Mouse (Mus musculus) left cerebral cortex, adult 2 months (tissue): ENCODE results near the gene Arhgap8. TPM values are rescaled to one million over a fixed set of nuclear protein-coding genes. Genes with fewer than 3 reads are reported as not detected.

Source experiments
- DNase-seq, 2 experiments: peaks; one replicate each; pipeline ENCODE4 v3.0.0; 2021 to 2022; ENCODE audit warnings: low spot score in 2 of 2, mixed read lengths in 1 of 2; ENCODE audit errors: extremely low spot score in 1 of 2
- H3K27ac ChIP-seq: fragments of 200-600 bp; 2 replicates; pipeline ENCODE4 v1.8.1; 2022
- H3K4me3 ChIP-seq: fragments of 200-600 bp; 2 replicates; pipeline ENCODE4 v1.8.1; 2022
- CTCF ChIP-seq: fragments of 200-600 bp; IDR thresholded peaks from 2 replicates; pipeline ENCODE4 v1.8.1; 2022; ENCODE audit warnings: antibody characterized with exemption, mild to moderate bottlenecking, moderate library complexity
- intact Hi-C: fragments of 180-260 bp; cut with DNase I; formaldehyde crosslinking; loops from one replicate; pipeline ENCODE4 v1.15.1; 2025
- total RNA-seq, 2 experiments: library from RNA; stranded (reverse); gene quantifications; 2 replicates each; pipeline ENCODE4 v1.2.3; 2021

Arhgap8 gene
- total RNA-seq, 2 experiments from 2014 or later: not detected

- DNase-seq: peak in 1 of 2 experiments; percentile 32
- Histone ChIP-seq H3K4me3 (peak overlapping the region; percentile 28; the same call in 1 of the 2 replicates), H3K27ac (no peak overlapping the region)
- intact Hi-C loops: no loop called here
- TF ChIP-seq CTCF: no peak
Measured at GRCm38 (mm10) chr15:84775421-84776174, 55.7 kb downstream of the Arhgap8 start.

GRCm38 (mm10) chr15:84778587-84778986 is 58.7 kb downstream of the Arhgap8 start:
- intact Hi-C loops: no loop called here

GRCm38 (mm10) chr15:84784812-84785211 is 65.0 kb downstream of the Arhgap8 start:
- DNase-seq: no peak
- intact Hi-C loops: no loop called here
- no peak for TF ChIP-seq CTCF
- Histone ChIP-seq H3K4me3 (no peak overlapping the region), H3K27ac (no peak overlapping the region)

More at GRCm38 (mm10) chr15:84778587-84778986, 58.7 kb downstream of the Arhgap8 start:
- TF ChIP-seq CTCF: no peak
- Histone ChIP-seq H3K27ac (no peak overlapping the region), H3K4me3 (no peak overlapping the region)
- no peak for DNase-seq

- Histone ChIP-seq H3K4me3 (no peak overlapping the region), H3K27ac (no peak overlapping the region)
- intact Hi-C loops: no loop called here
- no peak for DNase-seq
- no peak for TF ChIP-seq CTCF
Measured at GRCm38 (mm10) chr15:84787161-84787560, 67.3 kb downstream of the Arhgap8 start.

- Histone ChIP-seq H3K4me3 (no peak overlapping the region), H3K27ac (no peak overlapping the region)
- no peak for TF ChIP-seq CTCF
- no peak for DNase-seq
- intact Hi-C loops: no loop called here
Measured at GRCm38 (mm10) chr15:84793649-84794048, 73.8 kb downstream of the Arhgap8 start.

GRCm38 (mm10) chr15:84800132-84800531 is 80.3 kb downstream of the Arhgap8 start:
- TF ChIP-seq CTCF: peak; percentile 66
- no peak for DNase-seq
- Histone ChIP-seq H3K4me3 (no peak overlapping the region), H3K27ac (no peak overlapping the region)
- intact Hi-C loops: loop anchor here (2.0 to 5.0 kb wide), 2 partner anchors 52 to 125 kb away; no protein-coding TSS in a partner anchor

- intact Hi-C loops: loop anchor here (2.0 to 5.0 kb wide), 2 partner anchors 49 to 89 kb away; no protein-coding TSS in a partner anchor
- Histone ChIP-seq H3K4me3 (no peak overlapping the region), H3K27ac (no peak overlapping the region)
- DNase-seq: peak; percentile 59 to 75
- peak; percentile 85 for TF ChIP-seq CTCF
Measured at GRCm38 (mm10) chr15:84803685-84804084, 83.8 kb downstream of the Arhgap8 start.

GRCm38 (mm10) chr15:84809275-84809952 is 89.6 kb downstream of the Arhgap8 start:
- intact Hi-C loops: no loop called here
- no peak overlapping the region for H3K27ac ChIP-seq
- no peak overlapping the region for H3K4me3 ChIP-seq
- TF ChIP-seq CTCF: no peak
- no peak for DNase-seq

- DNase-seq: no peak
- Histone ChIP-seq H3K4me3 (no peak overlapping the region), H3K27ac (no peak overlapping the region)
- TF ChIP-seq CTCF: no peak
- intact Hi-C loops: no loop called here
Measured at GRCm38 (mm10) chr15:84811126-84811525, 91.3 kb downstream of the Arhgap8 start.

- H3K27ac ChIP-seq: no peak overlapping the region
- intact Hi-C loops: no loop called here
- TF ChIP-seq CTCF: no peak
- DNase-seq: peak; percentile 22 to 23
- H3K4me3 ChIP-seq: no peak overlapping the region
Measured at GRCm38 (mm10) chr15:84812831-84813357, 93.0 kb downstream of the Arhgap8 start.

- TF ChIP-seq CTCF: no peak
- Histone ChIP-seq H3K4me3 (no peak overlapping the region), H3K27ac (no peak overlapping the region)
- intact Hi-C loops: no loop called here
- no peak for DNase-seq
Measured at GRCm38 (mm10) chr15:84815171-84815570, 95.3 kb downstream of the Arhgap8 start.

- Histone ChIP-seq H3K4me3 (no peak overlapping the region), H3K27ac (no peak overlapping the region)
- TF ChIP-seq CTCF: no peak
- no peak for DNase-seq
- intact Hi-C loops: no loop called here
Measured at GRCm38 (mm10) chr15:84817589-84817988, 97.7 kb downstream of the Arhgap8 start.
